Mouse (Mus musculus) MEL (cell line): ENCODE results near the gene Trim41. TPM values are rescaled to one million over a fixed set of nuclear protein-coding genes. Genes with fewer than 3 reads are reported as not detected.

ENCODE experiments used
- DNase-seq: peaks from one replicate; pipeline ENCODE4 v3.0.0; 2011; ENCODE audit warnings: low read depth, low spot score
- H3K27ac ChIP-seq: 2 replicates; pipeline ENCODE4 v1.5.1; 2012; ENCODE audit warnings: low read depth, mild to moderate bottlenecking, control low read depth, low read length, moderate library complexity; ENCODE audit not compliant: control insufficient read depth
- H3K27me3 ChIP-seq, 2 experiments: fragments of 150-350 bp in 1 of 2; sonication (generic) in 1 of 2; 2 replicates each; pipeline ENCODE4 v1.6.1; 2012; ENCODE audit warnings: low read length in 2 of 2, mild to moderate bottlenecking in 2 of 2, improper control_type of control experiment in 1 of 2, moderate library complexity in 1 of 2; ENCODE audit not compliant: insufficient read depth in 2 of 2, control insufficient read depth in 1 of 2
- H3K36me3 ChIP-seq, 2 experiments: 2 replicates each; pipeline ENCODE4 v1.6.1; 2012 to 2014; ENCODE audit warnings: low read length in 2 of 2, improper control_type of control experiment in 1 of 2, inconsistent platforms in 1 of 2, mild to moderate bottlenecking in 1 of 2; ENCODE audit not compliant: insufficient read depth in 2 of 2, control insufficient read depth in 1 of 2
- H3K4me1 ChIP-seq, 2 experiments: fragments of 150-350 bp in 1 of 2; sonication (generic) in 1 of 2; 2 replicates each; pipeline ENCODE4 v1.6.1; 2012; ENCODE audit warnings: low read length in 2 of 2, improper control_type of control experiment in 1 of 2, mild to moderate bottlenecking in 1 of 2; ENCODE audit not compliant: insufficient read depth in 2 of 2, control insufficient read depth in 1 of 2
- H3K4me3 ChIP-seq, 2 experiments: fragments of 150-350 bp in 1 of 2; sonication (generic) in 1 of 2; 2 replicates each; pipeline ENCODE4 v1.5.1; 2012; ENCODE audit warnings: low read depth in 2 of 2, low read length in 2 of 2, mild to moderate bottlenecking in 2 of 2, moderate library complexity in 2 of 2, control low read depth in 1 of 2, improper control_type of control experiment in 1 of 2; ENCODE audit not compliant: control insufficient read depth in 1 of 2, insufficient read depth in 1 of 2
- H3K79me2 ChIP-seq: 2 replicates; pipeline ENCODE4 v1.6.1; 2012; ENCODE audit warnings: mild to moderate bottlenecking, low read length, moderate library complexity; ENCODE audit not compliant: control insufficient read depth, poor library complexity, insufficient read depth
- H3K9ac ChIP-seq: 2 replicates; pipeline ENCODE4 v1.6.1; 2012; ENCODE audit warnings: low read depth, mild to moderate bottlenecking, control low read depth, low read length, moderate library complexity; ENCODE audit not compliant: control insufficient read depth, poor library complexity, severe bottlenecking
- H3K9me3 ChIP-seq: fragments of 150-350 bp; sonication (generic); replicated peaks from 2 replicates; pipeline ENCODE4 v1.6.1; 2012; ENCODE audit warnings: mild to moderate bottlenecking, low read length, improper control_type of control experiment, moderate library complexity; ENCODE audit not compliant: insufficient read depth
- CHD1 ChIP-seq: IDR thresholded peaks from 2 replicates; pipeline ENCODE4 v1.6.1; 2012; ENCODE audit warnings: low read depth, mild to moderate bottlenecking, inconsistent platforms, low read length, improper control_type of control experiment
- CTCF ChIP-seq, 3 experiments: IDR thresholded peaks in 2 of 3; conservative IDR thresholded peaks in 1 of 3; 2 replicates each; pipeline ENCODE4 v1.5.1; 2011 to 2012; ENCODE audit warnings: low read length in 3 of 3, low read depth in 2 of 3, mild to moderate bottlenecking in 2 of 3, improper control_type of control experiment in 1 of 3, inconsistent platforms in 1 of 3, mixed read lengths in 1 of 3, moderate library complexity in 1 of 3; ENCODE audit not compliant: control insufficient read depth in 1 of 3, insufficient read depth in 1 of 3, poor library complexity in 1 of 3, severe bottlenecking in 1 of 3
- E2F4 ChIP-seq: IDR thresholded peaks from 2 replicates; pipeline ENCODE4 v1.6.1; 2011; ENCODE audit warnings: low read depth, low read length, improper control_type of control experiment, borderline replicate concordance
- ELF1 ChIP-seq: IDR thresholded peaks from 2 replicates; pipeline ENCODE4 v1.6.1; 2014; ENCODE audit warnings: low read depth, mild to moderate bottlenecking, inconsistent platforms, low read length, improper control_type of control experiment, moderate library complexity
- ETS1 ChIP-seq: IDR thresholded peaks from 2 replicates; pipeline ENCODE4 v1.6.1; 2012; ENCODE audit warnings: low read depth, mild to moderate bottlenecking, inconsistent platforms, low read length, improper control_type of control experiment, moderate library complexity
- HCFC1 ChIP-seq: IDR thresholded peaks from 2 replicates; pipeline ENCODE4 v1.6.1; 2012; ENCODE audit warnings: low read depth, mild to moderate bottlenecking, inconsistent platforms, low read length, improper control_type of control experiment, moderate library complexity
- JUND ChIP-seq: IDR thresholded peaks from 2 replicates; pipeline ENCODE4 v1.6.1; 2011; ENCODE audit warnings: low read depth, mild to moderate bottlenecking, improper control_type of control experiment, low read length
- KAT2A ChIP-seq: conservative IDR thresholded peaks from 2 replicates; pipeline ENCODE4 v1.6.1; 2012; ENCODE audit warnings: low read depth, low read length, improper control_type of control experiment, inconsistent platforms
- MAZ ChIP-seq: IDR thresholded peaks from 2 replicates; pipeline ENCODE4 v1.6.1; 2012; ENCODE audit warnings: low read depth, mild to moderate bottlenecking, inconsistent platforms, low read length, improper control_type of control experiment
- MEF2A ChIP-seq: IDR thresholded peaks from 2 replicates; pipeline ENCODE4 v1.6.1; 2014; ENCODE audit warnings: low read depth, mild to moderate bottlenecking, inconsistent platforms, low read length, improper control_type of control experiment; ENCODE audit not compliant: poor library complexity, insufficient replicate concordance, severe bottlenecking; ENCODE audit errors: extremely low read depth
- MXI1 ChIP-seq: IDR thresholded peaks from 2 replicates; pipeline ENCODE4 v1.6.1; 2011; ENCODE audit warnings: mild to moderate bottlenecking, low read depth, low read length, improper control_type of control experiment
- MYC ChIP-seq: IDR thresholded peaks from 2 replicates; pipeline ENCODE4 v1.6.1; 2011; ENCODE audit warnings: low read depth, mild to moderate bottlenecking, low read length, improper control_type of control experiment, moderate library complexity
- NELFE ChIP-seq: IDR thresholded peaks from 2 replicates; pipeline ENCODE4 v1.6.1; 2011; ENCODE audit warnings: low read depth, low read length, improper control_type of control experiment
- POLR2A ChIP-seq, 2 experiments: IDR thresholded peaks; 2 replicates each; pipeline ENCODE4 v1.6.1; 2011 to 2012; ENCODE audit warnings: low read length in 2 of 2, mild to moderate bottlenecking in 2 of 2, control low read depth in 1 of 2, improper control_type of control experiment in 1 of 2, low read depth in 1 of 2, moderate library complexity in 1 of 2; ENCODE audit not compliant: control insufficient read depth in 1 of 2, insufficient read depth in 1 of 2, poor library complexity in 1 of 2
- POLR2AphosphoS2 ChIP-seq: IDR thresholded peaks from 2 replicates; pipeline ENCODE4 v1.6.1; 2011; ENCODE audit warnings: low read length, improper control_type of control experiment
- POLR2AphosphoS5 ChIP-seq: IDR thresholded peaks from 2 replicates; pipeline ENCODE4 v1.6.1; 2012; ENCODE audit warnings: low read depth, borderline replicate concordance, mild to moderate bottlenecking, inconsistent platforms, low read length, moderate library complexity, mixed read lengths
- RAD21 ChIP-seq: IDR thresholded peaks from 2 replicates; pipeline ENCODE4 v1.6.1; 2011; ENCODE audit warnings: mild to moderate bottlenecking, low read depth, low read length, improper control_type of control experiment
- RCOR1 ChIP-seq: IDR thresholded peaks from 2 replicates; pipeline ENCODE4 v1.6.1; 2012; ENCODE audit warnings: low read depth, mild to moderate bottlenecking, inconsistent platforms, low read length, improper control_type of control experiment
- SIN3A ChIP-seq: IDR thresholded peaks from 2 replicates; pipeline ENCODE4 v1.6.1; 2012; ENCODE audit warnings: low read length, improper control_type of control experiment, inconsistent platforms
- SMC3 ChIP-seq: IDR thresholded peaks from 2 replicates; pipeline ENCODE4 v1.6.1; 2011; ENCODE audit warnings: low read depth, low read length, improper control_type of control experiment
- TBP ChIP-seq: IDR thresholded peaks from 2 replicates; pipeline ENCODE4 v1.8.0; 2011; ENCODE audit warnings: low read depth, low read length, improper control_type of control experiment
- TCF12 ChIP-seq: IDR thresholded peaks from 2 replicates; pipeline ENCODE4 v1.6.1; 2014; ENCODE audit warnings: low read depth, mild to moderate bottlenecking, inconsistent platforms, low read length, improper control_type of control experiment, moderate library complexity
- ZKSCAN1 ChIP-seq: IDR thresholded peaks from 2 replicates; pipeline ENCODE4 v1.6.1; 2012; ENCODE audit warnings: low read depth, mild to moderate bottlenecking, inconsistent platforms, low read length, improper control_type of control experiment, moderate library complexity
- ZMIZ1 ChIP-seq: IDR thresholded peaks from 2 replicates; pipeline ENCODE4 v1.6.1; 2012; ENCODE audit warnings: low read depth, mild to moderate bottlenecking, inconsistent platforms, low read length, improper control_type of control experiment, moderate library complexity
- polyA plus RNA-seq, 2 experiments: library from polyadenylated mRNA; stranded (reverse) in 1 of 2; unstranded in 1 of 2; fragments of >175 nt in 1 of 2; fragments of >200 nt in 1 of 2; gene quantifications; 2 replicates each; pipeline versions ENCODE4 v1.2.1 to v1.2.4; 2012; ENCODE audit warnings: low replicate concordance in 2 of 2, low read depth in 1 of 2; ENCODE audit not compliant: insufficient read length in 2 of 2, insufficient read depth in 1 of 2, missing spikeins in 1 of 2
- total RNA-seq: library from RNA; depleted of rRNA; stranded (reverse); fragments of 300-350 nt; gene quantifications from 2 replicates; pipeline ENCODE4 v1.2.3, GENCODE M21; 2012

Gene Trim41
- total and polyA plus RNA-seq, 3 experiments: 37.0 to 76.3 (median 56.4) TPM

DNA sequence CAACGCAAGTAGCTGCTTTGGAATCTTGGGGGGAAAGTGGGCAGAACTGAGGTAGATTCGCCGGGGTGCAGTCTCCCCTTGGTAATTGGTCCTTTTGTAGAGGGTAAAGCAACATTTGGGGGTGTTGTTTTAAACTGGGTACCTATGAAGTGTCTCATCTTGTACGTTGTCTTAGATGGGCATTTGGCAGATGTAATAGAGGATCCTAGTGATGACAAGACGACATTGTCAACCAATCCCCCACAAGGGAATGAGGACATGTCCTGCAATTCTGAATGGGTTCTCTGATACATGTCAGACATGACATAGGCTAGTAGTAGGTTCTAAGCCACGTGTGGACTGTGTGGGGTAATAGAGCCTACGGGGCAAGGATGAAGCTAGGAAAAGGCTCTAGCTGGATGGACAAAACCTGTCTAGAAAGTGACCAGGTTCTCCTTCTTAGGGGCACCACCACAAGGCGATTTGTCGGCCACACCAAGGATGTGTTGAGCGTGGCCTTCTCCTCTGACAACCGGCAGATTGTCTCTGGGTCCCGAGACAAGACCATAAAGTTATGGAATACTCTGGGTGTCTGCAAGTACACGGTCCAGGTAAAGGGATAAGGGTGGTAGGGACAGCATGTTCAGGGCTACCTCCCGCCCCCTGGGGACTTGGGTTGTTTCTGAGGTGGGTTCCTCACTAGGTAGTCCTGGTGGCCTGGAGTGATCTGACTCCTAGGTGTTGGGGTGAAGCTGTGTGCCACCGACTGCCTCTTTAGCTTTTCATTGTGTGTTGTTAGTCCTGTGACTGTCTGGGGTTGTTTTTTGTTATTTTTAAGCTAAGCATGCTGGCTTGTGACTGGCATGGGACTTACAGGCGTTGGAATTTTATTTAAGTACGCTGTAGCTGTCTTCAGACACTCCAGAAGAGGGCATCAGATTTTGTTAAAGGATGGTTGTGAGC is 15.1 kb downstream of the Trim41 start:
- Histone ChIP-seq H3K4me3 (peak overlapping the region; percentile 78 to 96), H3K27me3 (no peaks in the 10 kb centered on the region), H3K36me3 (peaks cover 39 to 49% of the 10 kb centered on the region in 2 experiments), H3K27ac (peak overlapping the region; percentile 96), H3K9me3 (no peaks in the 10 kb centered on the region), H3K4me1 (peaks cover 2 to 21% of the 10 kb centered on the region in 2 experiments; a peak in 3 of 4 replicates), H3K9ac (peak overlapping the region; percentile 97), H3K79me2 (peaks cover 58% of the 10 kb centered on the region)
- peak; percentile 59 for DNase-seq
- TF ChIP-seq MAZ (no peak), POLR2AphosphoS2 (0 out of 2 replicates have a peak, but pooled peaks have one; percentile 30), CHD1 (peak; percentile 91), MYC (0 out of 2 replicates have a peak, but pooled peaks have one; percentile 41), E2F4 (0 out of 2 replicates have a peak, but pooled peaks have one; percentile 52), RCOR1 (no peak), MXI1 (peak; percentile 43; the same call in 1 of the 2 replicates), CTCF (IDR thresholded peaks at IDR 0.05 in 2 of 3, conservative IDR thresholded peaks at IDR 0.05 in 1 of 3; ENCODE audit: control insufficient read depth in 1 of 3, insufficient read depth in 1 of 3, low read depth in 2 of 3, low read length in 3 of 3, poor library complexity in 1 of 3, severe bottlenecking in 1 of 3) (0 out of 6 replicates have a peak, but pooled peaks of 1 of the 3 experiments have one; percentile 3), POLR2A (IDR thresholded peaks at IDR 0.05; ENCODE audit: control insufficient read depth in 1 of 2, insufficient read depth in 1 of 2, low read depth in 1 of 2, low read length in 2 of 2, poor library complexity in 1 of 2) (peak in 1 of 2 experiments; percentile 61; a peak in 2 of 4 replicates)

DNA sequence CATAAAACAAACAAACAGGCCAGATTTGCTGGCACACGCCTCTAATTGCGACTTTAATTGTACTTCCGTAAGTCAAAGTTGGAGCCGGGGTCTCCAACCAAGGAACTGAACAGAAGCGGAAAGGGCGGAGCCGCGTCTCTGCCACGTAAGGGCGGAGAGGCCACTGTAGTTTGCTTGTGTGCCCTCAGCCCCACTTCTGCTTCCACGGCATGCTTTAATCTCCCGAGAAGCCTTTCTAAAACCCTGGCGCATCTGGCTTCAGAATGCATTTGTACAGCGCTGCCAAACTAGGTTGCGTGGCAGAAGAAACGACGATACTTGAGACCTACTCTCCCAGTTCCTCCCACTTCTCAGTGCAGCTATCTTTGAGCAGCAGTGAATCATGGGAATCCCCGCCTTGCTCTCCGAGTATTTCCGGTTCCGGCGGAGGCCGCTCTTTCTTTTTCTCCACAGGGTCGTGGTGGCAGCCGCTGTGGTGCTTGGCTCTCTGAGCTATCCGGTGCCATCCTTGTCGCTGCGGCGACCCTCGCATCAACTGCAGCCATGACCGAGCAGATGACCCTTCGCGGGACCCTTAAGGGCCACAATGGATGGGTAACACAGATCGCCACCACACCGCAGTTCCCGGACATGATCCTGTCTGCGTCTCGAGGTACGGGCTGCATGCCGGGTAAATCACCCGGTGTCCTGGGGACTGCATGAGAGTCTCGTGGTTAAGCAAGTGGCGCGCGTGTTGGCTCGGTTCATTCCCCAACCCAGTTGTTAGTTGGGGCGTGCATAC is 17.0 kb downstream of the Trim41 start, which contains the start of gene Rack1:
Rack1 (plus strand) TSS at position 412 of the 781 bp plus-strand sequence.
- Histone ChIP-seq H3K4me3 (peak within 1 kb of the TSS; percentile 78 to 96), H3K9ac (peak within 1 kb of the TSS; percentile 97), H3K9me3 (no peaks in the 10 kb centered on the region), H3K27me3 (no peaks in the 10 kb centered on the region), H3K36me3 (peaks cover 37 to 43% of the 10 kb centered on the region in 2 experiments), H3K27ac (peak within 1 kb of the TSS; percentile 96), H3K79me2 (peaks cover 58% of the 10 kb centered on the region), H3K4me1 (peaks cover 2 to 31% of the 10 kb centered on the region in 2 experiments; a peak in 3 of 4 replicates)
- peak; percentile 99 for DNase-seq
- TF ChIP-seq POLR2AphosphoS2: peak; percentile 99
- no peak for TF ChIP-seq RAD21
- TF ChIP-seq SMC3: no peak
- no peak; the same call in 1 of the 2 replicates for TF ChIP-seq E2F4
- TF ChIP-seq ZKSCAN1: no peak
- peak; percentile 80 for TF ChIP-seq SIN3A
- peak; percentile 18; the same call in 1 of the 2 replicates for TF ChIP-seq RCOR1
- 0 out of 2 replicates have a peak, but pooled peaks have one; percentile 37 for TF ChIP-seq JUND
- peak; percentile 79 for TF ChIP-seq ELF1
- no peak for TF ChIP-seq MAZ
- TF ChIP-seq HCFC1: peak; percentile 92
- peak; percentile 92; the same call in 1 of the 2 replicates for TF ChIP-seq POLR2AphosphoS5
- TF ChIP-seq MEF2A: peak; percentile 12; the same call in 1 of the 2 replicates
- peak; percentile 98 for TF ChIP-seq TBP
- TF ChIP-seq MYC: peak; percentile 100
- TF ChIP-seq CTCF (IDR thresholded peaks at IDR 0.05 in 2 of 3, conservative IDR thresholded peaks at IDR 0.05 in 1 of 3; ENCODE audit: control insufficient read depth in 1 of 3, insufficient read depth in 1 of 3, low read depth in 2 of 3, low read length in 3 of 3, poor library complexity in 1 of 3, severe bottlenecking in 1 of 3): no peak
- TF ChIP-seq MXI1: peak; percentile 92
- peak; percentile 37; the same call in 1 of the 2 replicates for TF ChIP-seq ETS1
- TF ChIP-seq POLR2A (IDR thresholded peaks at IDR 0.05; ENCODE audit: control insufficient read depth in 1 of 2, insufficient read depth in 1 of 2, low read depth in 1 of 2, low read length in 2 of 2, poor library complexity in 1 of 2): peak; percentile 99
- peak; percentile 97 for TF ChIP-seq ZMIZ1
- TF ChIP-seq TCF12: peak; percentile 85
- TF ChIP-seq KAT2A: peak; percentile 82; the same call in 1 of the 2 replicates
- TF ChIP-seq NELFE: peak; percentile 99
